Mouse (Mus musculus): Measurements from ENCODE around the gene Cd48. TPM values are rescaled to one million over a fixed set of nuclear protein-coding genes. Genes with fewer than 3 reads are reported as not detected.

The Cd48 gene
- polyA plus RNA-seq, 1 experiment from 2014 or later = 0.96 TPM

DNA sequence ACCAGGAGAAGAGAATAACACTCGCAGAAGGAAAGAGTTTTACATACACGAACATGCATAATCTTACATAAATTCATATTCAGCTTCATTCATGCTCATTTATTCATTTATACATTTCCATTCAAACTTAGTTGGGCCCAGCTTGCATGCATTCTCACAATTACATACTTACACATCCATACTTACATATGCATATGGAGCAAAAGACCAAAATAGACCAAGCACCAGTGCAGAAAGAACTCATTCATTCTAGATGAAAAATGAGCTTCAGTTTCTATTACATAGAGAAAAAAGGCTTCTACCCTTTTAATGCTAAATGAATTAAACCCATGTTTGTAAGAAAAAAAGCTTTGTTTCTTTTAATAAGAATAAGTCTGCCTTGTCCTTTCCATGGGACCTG lies 33.6 kb downstream of the Cd48 start:
- Histone ChIP-seq H3K4me3 (no peak overlapping the region), H3K27me3 (no peaks in the 10 kb centered on the region), H3K9me3 (no peaks in the 10 kb centered on the region), H3K4me2 (no peak overlapping the region), H3K4me1 (replicated peaks) (no peaks in the 10 kb centered on the region), H3K9ac (no peak overlapping the region), H3K36me3 (no peaks in the 10 kb centered on the region), H3K27ac (replicated peaks) (no peak overlapping the region)
- no peak for ATAC-seq (ENCODE audit: low FRiP score, low read depth)
- WGBS = 85% methylated on average over 2 of the region's 2 CpGs

DNA sequence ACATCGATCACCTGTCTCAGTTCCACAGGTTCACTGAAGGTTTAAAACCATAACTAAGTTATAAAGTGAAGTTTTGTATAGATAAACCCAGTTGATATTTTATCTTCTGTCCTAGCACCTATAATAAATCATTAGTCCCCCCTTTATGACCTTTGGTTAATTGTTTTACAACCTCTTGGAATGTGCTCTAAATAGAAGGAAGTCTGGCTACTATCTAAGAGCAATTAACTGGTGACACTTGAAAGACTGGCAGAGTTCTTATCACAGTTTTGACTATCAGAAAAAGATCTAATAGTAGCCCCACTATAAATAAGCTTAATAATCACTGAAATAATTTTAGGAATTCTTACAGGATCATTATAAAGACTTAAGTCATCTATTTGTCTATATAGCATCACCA lies 34.4 kb downstream of the Cd48 start:
- Histone ChIP-seq H3K4me3 (no peak overlapping the region), H3K4me2 (no peak overlapping the region), H3K27ac (replicated peaks) (no peak overlapping the region), H3K27me3 (no peaks in the 10 kb centered on the region), H3K9ac (no peak overlapping the region), H3K4me1 (replicated peaks) (no peaks in the 10 kb centered on the region), H3K9me3 (no peaks in the 10 kb centered on the region), H3K36me3 (no peaks in the 10 kb centered on the region)
- ATAC-seq (ENCODE audit: low FRiP score, low read depth) = no peak
- WGBS = 81% methylated on average over 1 of the region's 1 CpGs

DNA sequence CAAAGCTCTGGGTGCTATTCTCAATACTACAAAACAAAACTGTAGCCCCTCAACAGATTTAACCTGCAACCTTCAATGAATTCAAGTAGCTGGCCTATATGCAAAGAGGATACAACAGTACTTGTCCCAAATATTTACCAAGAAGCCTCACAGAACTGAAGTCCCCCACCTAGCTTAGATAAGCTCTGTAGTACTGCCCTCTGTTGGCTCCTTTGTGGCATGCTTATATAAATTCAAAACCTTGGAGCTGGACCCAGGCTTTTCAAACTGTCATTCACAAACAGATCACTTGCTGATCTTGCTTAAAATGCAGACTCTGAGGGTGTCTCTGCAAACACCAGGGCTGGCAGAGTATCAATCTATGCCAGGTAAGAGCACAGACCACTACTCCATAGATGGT lies 49.4 kb downstream of the Cd48 start:
- Histone ChIP-seq H3K4me2 (no peak overlapping the region), H3K4me1 (replicated peaks) (no peaks in the 10 kb centered on the region), H3K4me3 (no peak overlapping the region), H3K9ac (no peak overlapping the region), H3K36me3 (no peaks in the 10 kb centered on the region), H3K27ac (replicated peaks) (no peak overlapping the region), H3K27me3 (no peaks in the 10 kb centered on the region), H3K9me3 (no peaks in the 10 kb centered on the region)
- no peak for ATAC-seq (ENCODE audit: low FRiP score, low read depth)

DNA sequence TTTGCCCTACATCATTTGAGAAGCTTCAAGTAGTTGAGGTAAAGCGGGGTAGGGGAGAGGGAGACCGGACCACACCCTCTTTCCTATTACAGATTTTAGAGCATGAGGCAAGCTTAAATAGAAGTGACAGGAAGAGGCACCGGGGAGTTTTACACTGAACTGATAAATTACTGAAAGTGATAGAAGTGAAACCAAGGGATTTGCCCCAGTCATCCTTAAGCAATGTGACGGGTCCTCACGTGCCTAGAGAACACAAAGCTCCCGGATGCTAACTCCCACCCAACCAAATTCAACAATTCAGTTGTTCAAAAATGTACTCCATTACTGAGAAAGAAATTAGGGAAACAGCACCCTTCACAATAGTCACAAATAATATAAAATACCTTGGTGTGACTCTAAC lies 53.1 kb downstream of the Cd48 start:
- Histone ChIP-seq H3K36me3 (no peaks in the 10 kb centered on the region), H3K9ac (no peak overlapping the region), H3K4me2 (no peak overlapping the region), H3K9me3 (no peaks in the 10 kb centered on the region), H3K27me3 (no peaks in the 10 kb centered on the region), H3K27ac (replicated peaks) (no peak overlapping the region), H3K4me1 (replicated peaks) (no peaks in the 10 kb centered on the region), H3K4me3 (no peak overlapping the region)
- no peak for ATAC-seq (ENCODE audit: low FRiP score, low read depth)
- 86% methylated on average over 6 of the region's 6 CpGs for WGBS

DNA sequence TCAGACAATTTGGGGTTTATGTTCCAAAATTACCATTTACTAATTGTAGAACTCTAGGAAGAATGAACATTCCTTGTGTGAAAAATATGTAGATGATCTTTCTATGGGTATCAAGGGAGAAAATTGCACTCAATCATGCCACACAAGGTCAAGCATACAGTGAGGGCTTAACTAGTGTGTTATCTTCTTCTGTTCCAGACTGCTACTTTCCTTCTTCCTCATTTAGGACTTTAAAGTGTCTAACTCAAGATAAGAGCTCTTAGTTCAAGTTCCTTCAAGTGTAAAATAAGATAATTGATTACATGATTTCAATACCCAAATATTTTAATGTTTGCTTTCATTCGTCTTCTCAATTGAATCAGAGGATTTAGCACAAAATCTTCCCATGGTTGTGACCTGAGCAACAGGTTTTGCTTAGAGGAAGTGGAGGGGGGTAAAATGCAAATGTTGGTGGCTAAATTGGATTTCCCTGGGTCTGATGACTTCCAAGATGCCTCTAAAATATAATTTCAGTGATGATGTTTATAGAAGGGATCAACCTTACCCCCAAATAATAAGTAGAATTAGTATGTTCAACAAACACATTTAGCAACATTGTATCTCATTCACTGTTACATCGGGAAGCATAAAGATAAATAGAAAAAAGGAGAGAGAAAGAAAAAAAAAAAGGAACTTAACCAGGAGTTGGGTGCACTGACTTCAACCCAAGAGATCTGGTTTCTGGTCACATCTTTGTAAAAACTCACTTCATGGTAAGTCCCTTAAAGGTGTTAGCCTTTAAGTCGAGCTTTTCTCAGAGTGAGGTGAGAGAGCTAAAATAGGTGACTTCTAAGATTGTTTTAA lies 66.5 kb downstream of the Cd48 start:
- H3K4me3 ChIP-seq = no peak overlapping the region
- no peaks in the 10 kb centered on the region for H3K9me3 ChIP-seq
- ATAC-seq (ENCODE audit: low FRiP score, low read depth) = no peak
- H3K4me1 ChIP-seq (replicated peaks) = no peaks in the 10 kb centered on the region
- H3K27ac ChIP-seq (replicated peaks) = no peak overlapping the region
- H3K4me2 ChIP-seq = no peak overlapping the region
- no peaks in the 10 kb centered on the region for H3K27me3 ChIP-seq
- H3K9ac ChIP-seq = no peak overlapping the region
- no peaks in the 10 kb centered on the region for H3K36me3 ChIP-seq
- WGBS = 84% methylated on average over 3 of the region's 3 CpGs

Small RNA genes within 50 kb of the gene (microRNA-seq; reads per million reads assigned to microRNA genes)
- not detected for gene Mir7683

Other genes with a start within 250 kb of the Cd48 start
- gene F11r, start 244.5 kb upstream of the Cd48 start, polyA plus RNA-seq (2015; fragmentation: Nextera tagmentation; extraction: Ambion mirVana) = 14.1 and 14.2 TPM in 2 replicates
- 27.6 and 30.9 TPM in 2 replicates for gene Alyref2, start 178.5 kb upstream of the Cd48 start, polyA plus RNA-seq (2015; fragmentation: Nextera tagmentation; extraction: Ambion mirVana)
- not detected in 2 replicates for gene Itln1, start 146.7 kb upstream of the Cd48 start, polyA plus RNA-seq (2015; fragmentation: Nextera tagmentation; extraction: Ambion mirVana)
- gene Cd244a, start 122.8 kb upstream of the Cd48 start, polyA plus RNA-seq (2015; fragmentation: Nextera tagmentation; extraction: Ambion mirVana) = 0.09 TPM in 1 of 2 replicates, not detected in the other
- gene Ly9, start 74.6 kb upstream of the Cd48 start, polyA plus RNA-seq (2015; fragmentation: Nextera tagmentation; extraction: Ambion mirVana) = 0.16 and 0.18 TPM in 2 replicates
- gene Slamf7, start 29.0 kb upstream of the Cd48 start, polyA plus RNA-seq (2015; fragmentation: Nextera tagmentation; extraction: Ambion mirVana) = 0.29 TPM in 1 of 2 replicates, not detected in the other
- gene Slamf1, start 85.1 kb downstream of the Cd48 start, polyA plus RNA-seq (2015; fragmentation: Nextera tagmentation; extraction: Ambion mirVana) = 0.16 and 0.22 TPM in 2 replicates
- gene Cd84, start 157.7 kb downstream of the Cd48 start, polyA plus RNA-seq (2015; fragmentation: Nextera tagmentation; extraction: Ambion mirVana) = 1.2 and 1.9 TPM in 2 replicates
- gene Gm10521, start 213.7 kb downstream of the Cd48 start, polyA plus RNA-seq (2015; fragmentation: Nextera tagmentation; extraction: Ambion mirVana) = not detected in 2 replicates
- 0.19 and 0.26 TPM in 2 replicates for gene Slamf6, start 235.5 kb downstream of the Cd48 start, polyA plus RNA-seq (2015; fragmentation: Nextera tagmentation; extraction: Ambion mirVana)

Measured in hindbrain, embryonic 15.5 days (tissue).